Mouse (Mus musculus) limb, embryonic 15.5 days (tissue): ENCODE results near the gene Tmem145. TPM values are rescaled to one million over a fixed set of nuclear protein-coding genes. Genes with fewer than 3 reads are reported as not detected.
A peak's percentile ranks its signal among the peaks of the same experiment; 100 is the strongest.

ENCODE experiments used
- ATAC-seq: fragments of 200-750 bp; cut with Nextera tagmentation; 2 replicates; pipeline ENCODE4 v1.8.0; 2017; ENCODE audit warnings: low read depth, moderate TSS enrichment; ENCODE audit not compliant: insufficient number of reproducible peaks, low FRiP score, low TSS enrichment
- H3K27ac ChIP-seq: fragments of 300-500 bp; sonication (generic); 2 replicates; pipeline ENCODE4 v1.5.1; 2015; ENCODE audit warnings: moderate library complexity, mild to moderate bottlenecking, inconsistent platforms
- H3K27me3 ChIP-seq: fragments of 300-500 bp; sonication (generic); 2 replicates; pipeline ENCODE4 v1.6.1; 2015; ENCODE audit warnings: inconsistent platforms
- H3K36me3 ChIP-seq: fragments of 300-500 bp; sonication (generic); 2 replicates; pipeline ENCODE4 v1.6.1; 2015; ENCODE audit warnings: inconsistent platforms
- H3K4me1 ChIP-seq: fragments of 300-500 bp; sonication (generic); 2 replicates; pipeline ENCODE4 v1.6.1; 2015; ENCODE audit warnings: inconsistent platforms
- H3K4me2 ChIP-seq: fragments of 300-500 bp; sonication (generic); 2 replicates; pipeline ENCODE4 v1.6.1; 2015; ENCODE audit warnings: mild to moderate bottlenecking, inconsistent platforms
- H3K4me3 ChIP-seq: fragments of 300-500 bp; sonication (generic); 2 replicates; pipeline ENCODE4 v1.5.1; 2015; ENCODE audit warnings: mild to moderate bottlenecking, inconsistent platforms
- H3K9ac ChIP-seq: fragments of 300-500 bp; sonication (generic); 2 replicates; pipeline ENCODE4 v1.6.1; 2015; ENCODE audit warnings: inconsistent platforms
- H3K9me3 ChIP-seq: fragments of 300-500 bp; sonication (generic); 2 replicates; pipeline ENCODE4 v1.6.1; 2016; ENCODE audit warnings: inconsistent platforms
- WGBS: fragments of 180-500 bp; shearing (Covaris S2); methylation state at CpG from one replicate; pipeline ENCODE4 v1.1.7; 2015; 5-methylcytosine and 5-hydroxymethylcytosine counted together
- polyA plus RNA-seq: library from polyadenylated mRNA; unstranded; fragments of >200 nt; fragmentation: Nextera tagmentation; extraction: Ambion mirVana; gene quantifications from 2 replicates; pipeline ENCODE4 v1.2.1, GENCODE M21; 2015

Gene Tmem145
- polyA plus RNA-seq, 1 experiment from 2014 or later: 0.61 TPM

DNA sequence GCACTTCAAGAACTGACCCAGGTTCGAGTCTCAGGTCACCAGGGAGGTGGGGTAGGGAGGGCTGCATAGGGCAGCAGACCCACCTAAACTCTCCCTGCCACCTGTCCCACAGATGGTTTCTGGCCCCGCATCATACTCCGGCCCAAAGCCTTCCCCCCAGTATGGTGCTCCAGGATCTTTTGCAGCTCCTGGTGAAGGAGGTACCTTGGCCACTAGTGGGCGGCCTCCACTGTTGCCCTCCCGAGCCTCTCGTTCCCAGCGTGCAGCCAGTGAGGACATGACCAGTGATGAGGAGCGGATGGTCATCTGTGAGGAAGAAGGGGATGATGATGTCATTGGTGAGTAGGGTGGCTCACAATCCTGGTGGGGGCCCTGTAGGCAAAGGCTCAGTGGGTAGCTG is 18.9 kb upstream of the Tmem145 start:
- Histone ChIP-seq H3K36me3 (peaks cover 75% of the 10 kb centered on the region), H3K4me1 (peaks cover 47% of the 10 kb centered on the region), H3K4me2 (no peak overlapping the region), H3K4me3 (no peak overlapping the region), H3K27ac (no peak overlapping the region), H3K27me3 (no peaks in the 10 kb centered on the region), H3K9ac (no peak overlapping the region), H3K9me3 (no peaks in the 10 kb centered on the region)
- ATAC-seq: no peak
- WGBS: 82% methylated on average over 8 of the region's 8 CpGs

DNA sequence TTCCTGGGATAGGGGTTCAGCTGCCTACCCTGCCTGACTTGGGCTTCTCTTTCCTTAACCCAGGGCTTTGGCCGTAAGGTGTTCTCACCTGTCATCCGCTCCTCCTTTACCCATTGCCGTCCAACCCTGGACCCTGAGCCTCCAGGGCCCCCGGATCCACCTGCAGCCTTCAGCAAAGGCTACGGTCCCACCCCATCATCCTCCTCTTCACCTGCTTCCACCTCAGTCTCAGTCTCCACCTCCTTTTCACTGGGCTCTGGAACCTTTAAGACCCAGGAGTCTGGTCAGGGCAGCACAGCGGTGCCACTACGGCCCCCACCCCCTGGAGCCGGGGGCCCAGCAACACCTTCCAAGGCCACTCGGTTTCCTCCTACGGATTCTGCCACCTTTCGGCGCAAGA is 17.9 kb upstream of the Tmem145 start:
- Histone ChIP-seq H3K27me3 (no peaks in the 10 kb centered on the region), H3K9ac (no peak overlapping the region), H3K4me2 (no peak overlapping the region), H3K9me3 (no peaks in the 10 kb centered on the region), H3K36me3 (peaks cover 85% of the 10 kb centered on the region), H3K4me1 (peaks cover 54% of the 10 kb centered on the region), H3K27ac (no peak overlapping the region), H3K4me3 (no peak overlapping the region)
- WGBS: 89% methylated on average over 12 of the region's 12 CpGs
- no peak for ATAC-seq

DNA sequence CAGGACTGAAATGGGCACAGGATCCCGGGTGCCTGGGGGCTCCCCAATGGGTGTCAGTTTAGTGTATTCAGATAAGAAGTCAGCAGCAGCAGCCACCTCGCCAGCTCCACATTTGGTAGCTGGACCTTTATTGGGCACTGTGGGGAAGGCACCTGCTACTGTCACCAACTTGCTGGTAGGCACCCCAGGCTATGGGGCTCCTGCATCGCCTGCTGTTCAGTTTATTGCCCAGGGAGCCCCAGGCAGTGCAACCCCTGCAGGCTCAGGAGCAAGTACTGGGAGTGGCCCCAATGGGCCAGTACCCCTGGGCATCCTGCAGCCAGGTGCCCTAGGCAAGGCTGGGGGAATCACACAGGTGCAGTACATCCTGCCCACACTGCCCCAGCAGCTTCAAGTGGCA is 17.2 kb upstream of the Tmem145 start:
- Histone ChIP-seq H3K9me3 (no peaks in the 10 kb centered on the region), H3K27me3 (no peaks in the 10 kb centered on the region), H3K9ac (no peak overlapping the region), H3K27ac (no peak overlapping the region), H3K36me3 (peaks cover 92% of the 10 kb centered on the region), H3K4me2 (no peak overlapping the region), H3K4me3 (no peak overlapping the region), H3K4me1 (peaks cover 51% of the 10 kb centered on the region)
- WGBS: 91% methylated on average over 3 of the region's 3 CpGs
- ATAC-seq: no peak

DNA sequence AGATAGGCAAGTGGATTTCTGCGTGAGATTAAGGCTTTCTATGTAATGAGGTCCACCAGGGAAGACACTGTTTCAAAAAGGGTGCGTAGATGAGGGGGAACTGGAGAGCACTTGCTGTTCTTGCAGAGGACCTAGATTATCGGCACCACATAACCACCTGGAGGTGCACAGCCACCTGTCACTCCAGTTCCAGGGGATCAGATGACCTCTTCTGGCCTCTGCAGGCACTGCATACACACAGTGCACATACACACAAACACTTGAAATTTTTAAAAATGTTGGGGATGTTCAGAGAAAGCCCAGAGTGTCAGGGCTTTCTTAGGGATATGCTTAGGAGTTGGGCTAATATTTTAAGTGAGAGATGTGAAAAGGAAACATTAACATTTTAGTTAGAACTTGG is 16.0 kb upstream of the Tmem145 start:
- no peak for ATAC-seq
- H3K27ac ChIP-seq: no peak overlapping the region
- H3K4me1 ChIP-seq: peaks cover 38% of the 10 kb centered on the region
- no peak overlapping the region for H3K9ac ChIP-seq
- H3K9me3 ChIP-seq: no peaks in the 10 kb centered on the region
- H3K4me3 ChIP-seq: no peak overlapping the region
- no peak overlapping the region for H3K4me2 ChIP-seq
- peaks cover 99% of the 10 kb centered on the region for H3K36me3 ChIP-seq
- no peaks in the 10 kb centered on the region for H3K27me3 ChIP-seq
- WGBS: 92% methylated on average over 3 of the region's 3 CpGs

DNA sequence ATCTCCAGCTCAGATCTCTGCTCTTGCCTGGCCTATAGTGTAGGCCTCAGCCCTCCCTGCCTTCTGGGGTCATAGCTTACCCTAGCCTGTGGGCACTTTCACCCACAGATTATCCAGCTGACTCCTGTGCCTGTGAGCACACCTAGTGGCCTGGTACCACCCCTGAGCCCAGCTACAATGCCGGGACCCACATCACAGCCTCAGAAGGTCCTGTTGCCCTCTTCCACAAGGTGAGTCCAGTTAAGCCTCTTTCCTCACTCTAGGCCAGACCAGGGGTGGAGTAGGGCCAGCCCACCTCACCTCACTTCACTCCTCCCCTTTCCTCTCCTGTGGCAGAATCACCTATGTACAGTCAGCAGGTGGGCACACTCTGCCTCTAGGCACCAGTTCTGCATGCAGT is 15.4 kb upstream of the Tmem145 start:
- Histone ChIP-seq H3K27ac (0 out of 2 replicates have a peak overlapping the region, but pooled peaks have one; percentile 61), H3K4me2 (no peak overlapping the region), H3K4me3 (no peak overlapping the region), H3K9me3 (no peaks in the 10 kb centered on the region), H3K36me3 (peaks cover 99% of the 10 kb centered on the region), H3K9ac (no peak overlapping the region), H3K4me1 (peaks cover 34% of the 10 kb centered on the region), H3K27me3 (no peaks in the 10 kb centered on the region)
- 92% methylated on average over 1 of the region's 1 CpGs for WGBS
- no peak for ATAC-seq

DNA sequence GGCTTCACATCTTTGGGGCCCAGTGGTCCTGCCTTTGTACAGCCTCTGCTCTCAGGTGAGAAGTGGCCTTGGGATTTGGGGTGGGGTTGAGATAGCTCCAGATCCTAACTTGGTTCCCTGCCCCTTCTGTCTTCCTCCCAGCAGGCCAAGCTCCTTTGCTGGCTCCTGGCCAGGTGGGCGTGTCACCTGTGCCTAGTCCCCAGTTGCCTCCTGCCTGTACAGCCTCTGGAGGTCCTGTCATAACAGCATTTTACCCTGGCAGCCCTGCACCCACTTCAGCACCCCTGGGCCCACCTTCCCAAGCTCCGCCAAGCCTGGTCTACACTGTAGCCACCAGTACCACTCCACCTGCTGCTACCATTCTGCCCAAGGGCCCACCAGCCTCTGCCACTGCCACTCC is 15.0 kb upstream of the Tmem145 start:
- no peak for ATAC-seq
- H3K27ac ChIP-seq: peak overlapping the region; percentile 61; the same call in 1 of the 2 replicates
- peaks cover 32% of the 10 kb centered on the region for H3K4me1 ChIP-seq
- peaks cover 99% of the 10 kb centered on the region for H3K36me3 ChIP-seq
- no peaks in the 10 kb centered on the region for H3K27me3 ChIP-seq
- 83% methylated on average over 2 of the region's 2 CpGs for WGBS
- H3K9ac ChIP-seq: no peak overlapping the region
- H3K4me3 ChIP-seq: no peak overlapping the region
- no peaks in the 10 kb centered on the region for H3K9me3 ChIP-seq
- H3K4me2 ChIP-seq: no peak overlapping the region

DNA sequence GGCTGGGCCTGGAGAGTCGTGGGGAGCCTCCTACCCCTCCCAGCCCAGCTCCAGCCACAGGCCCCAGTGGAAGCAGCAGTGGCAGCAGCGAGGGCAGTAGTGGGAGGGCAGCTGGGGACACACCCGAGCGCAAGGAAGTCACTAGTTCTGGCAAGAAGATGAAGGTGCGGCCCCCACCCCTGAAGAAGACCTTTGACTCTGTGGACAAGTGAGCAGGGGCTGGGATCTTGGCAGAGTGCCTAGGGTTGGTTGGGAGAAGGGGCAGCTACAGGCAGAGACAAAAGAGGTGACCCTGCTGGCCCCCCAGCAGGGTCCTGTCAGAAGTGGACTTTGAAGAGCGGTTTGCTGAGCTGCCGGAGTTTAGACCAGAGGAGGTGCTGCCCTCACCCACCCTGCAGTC is 13.8 kb upstream of the Tmem145 start:
- no peak for ATAC-seq
- 72% methylated on average over 7 of the region's 7 CpGs for WGBS
- Histone ChIP-seq H3K4me2 (no peak overlapping the region), H3K27me3 (no peaks in the 10 kb centered on the region), H3K4me1 (peaks cover 43% of the 10 kb centered on the region), H3K4me3 (no peak overlapping the region), H3K36me3 (peaks cover 88% of the 10 kb centered on the region), H3K27ac (no peak overlapping the region), H3K9me3 (no peaks in the 10 kb centered on the region), H3K9ac (no peak overlapping the region)

- Histone ChIP-seq H3K9ac (no peak overlapping the region), H3K27me3 (no peaks in the 10 kb centered on the region), H3K36me3 (peaks cover 77% of the 10 kb centered on the region), H3K9me3 (no peaks in the 10 kb centered on the region), H3K4me1 (peaks cover 48% of the 10 kb centered on the region), H3K4me2 (no peak overlapping the region), H3K4me3 (no peak overlapping the region), H3K27ac (peak overlapping the region; percentile 38; the same call in 1 of the 2 replicates)
- ATAC-seq: no peak
- 68% methylated on average over 10 of the region's 10 CpGs for WGBS
Measured at GRCm38 (mm10) chr7:25293191-25293739, 12.6 kb upstream of the Tmem145 start.

DNA sequence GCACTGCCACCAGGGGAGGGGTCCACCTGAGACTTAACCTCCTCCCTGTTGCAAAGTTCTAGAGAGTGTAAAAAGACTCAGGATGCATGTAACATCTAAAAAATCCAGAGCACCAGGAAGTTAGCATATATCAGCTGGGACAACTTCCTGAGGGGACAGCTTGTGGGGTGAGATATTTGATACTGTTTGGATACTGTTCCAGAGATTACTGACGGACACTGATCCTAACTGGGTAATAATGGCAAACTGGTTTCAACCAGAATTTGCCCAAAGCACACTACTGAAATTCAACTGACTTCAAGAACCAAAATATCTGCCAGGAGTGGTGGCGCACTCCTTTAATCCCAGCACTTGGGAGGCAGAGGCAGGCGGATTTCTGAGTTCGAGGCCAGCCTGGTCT is 11.4 kb upstream of the Tmem145 start:
- Histone ChIP-seq H3K4me1 (peaks cover 44% of the 10 kb centered on the region), H3K27ac (no peak overlapping the region), H3K36me3 (peaks cover 64% of the 10 kb centered on the region), H3K9ac (no peak overlapping the region), H3K27me3 (no peaks in the 10 kb centered on the region), H3K4me2 (no peak overlapping the region), H3K4me3 (no peak overlapping the region), H3K9me3 (no peaks in the 10 kb centered on the region)
- WGBS: 91% methylated on average over 4 of the region's 4 CpGs
- ATAC-seq: no peak

DNA sequence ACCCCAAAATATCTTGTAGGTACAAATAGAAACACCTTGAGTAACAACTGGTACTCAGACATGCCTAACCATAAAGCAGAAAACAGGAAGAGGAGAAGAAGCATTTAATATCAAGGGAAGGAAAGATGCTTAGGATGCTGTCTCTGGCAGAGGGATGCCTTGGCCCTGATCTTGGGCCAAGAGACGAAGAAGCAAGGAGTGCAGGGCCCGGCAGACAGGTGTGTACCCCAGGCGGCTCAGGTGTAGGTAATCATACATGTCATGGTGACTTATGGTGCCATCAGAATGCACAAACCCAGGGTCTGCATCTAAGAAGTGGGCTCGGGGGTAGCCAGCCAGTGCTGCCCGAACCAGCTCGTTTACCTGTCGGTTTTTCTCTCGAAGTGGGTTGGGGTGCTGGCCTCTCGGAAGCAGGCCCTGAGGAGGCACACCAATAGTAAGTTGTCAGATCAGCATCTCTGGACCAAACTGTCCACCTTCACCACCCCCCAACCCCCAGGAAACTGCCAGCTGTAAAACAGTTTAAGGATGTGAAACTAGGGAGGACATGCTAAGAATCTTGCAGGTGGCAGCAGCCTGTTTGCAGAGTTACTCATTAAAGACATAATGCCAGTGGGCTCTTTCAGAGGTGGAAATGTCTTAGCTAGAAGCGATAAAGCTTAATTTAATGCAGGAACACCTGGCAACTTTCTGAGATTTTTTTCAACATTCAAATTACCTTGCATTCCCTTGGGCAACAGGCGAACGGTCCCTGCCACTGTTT is 10.8 kb upstream of the Tmem145 start:
- Histone ChIP-seq H3K4me3 (no peak overlapping the region), H3K36me3 (peaks cover 58% of the 10 kb centered on the region), H3K27me3 (no peaks in the 10 kb centered on the region), H3K4me1 (peaks cover 44% of the 10 kb centered on the region), H3K4me2 (no peak overlapping the region), H3K27ac (peak overlapping the region; percentile 19; the same call in 1 of the 2 replicates), H3K9ac (no peak overlapping the region; the same call in 1 of the 2 replicates), H3K9me3 (no peaks in the 10 kb centered on the region)
- ATAC-seq: no peak
- WGBS: 80% methylated on average over 12 of the region's 12 CpGs

GRCm38 (mm10) chr7:25296945-25297453 is 8.9 kb upstream of the Tmem145 start:
- H3K9ac ChIP-seq: peak overlapping the region; percentile 83
- peak overlapping the region; percentile 76 for H3K4me2 ChIP-seq
- H3K4me3 ChIP-seq: peak overlapping the region; percentile 70
- H3K36me3 ChIP-seq: peaks cover 39% of the 10 kb centered on the region
- H3K27me3 ChIP-seq: no peaks in the 10 kb centered on the region
- peak; percentile 46 for ATAC-seq
- peak overlapping the region; percentile 94 for H3K27ac ChIP-seq
- no peaks in the 10 kb centered on the region for H3K9me3 ChIP-seq
- peaks cover 30% of the 10 kb centered on the region for H3K4me1 ChIP-seq
- 1% methylated on average over 21 of the region's 21 CpGs for WGBS
